Mouse (Mus musculus) liver, adult 2 months (tissue): ENCODE results near the gene Vac14. TPM values are rescaled to one million over a fixed set of nuclear protein-coding genes. Genes with fewer than 3 reads are reported as not detected.

Experiments used
- DNase-seq: peaks from one replicate; pipeline ENCODE4 v3.0.0-alpha.2; 2011; ENCODE audit warnings: low read depth, low spot score; ENCODE audit errors: extremely low read depth
- H3K27ac ChIP-seq: fragments of 200-500 bp; replicated peaks from 2 replicates; pipeline ENCODE4 v1.5.1; 2012; ENCODE audit warnings: low read depth, mild to moderate bottlenecking, control low read depth, inconsistent platforms, low read length; ENCODE audit not compliant: insufficient read depth
- H3K27me3 ChIP-seq: fragments of 200-500 bp; 2 replicates; pipeline ENCODE4 v1.6.1; 2012; ENCODE audit warnings: mild to moderate bottlenecking, moderate library complexity, low read length, inconsistent platforms; ENCODE audit not compliant: control insufficient read depth, insufficient read depth
- H3K36me3 ChIP-seq: fragments of 200-500 bp; 2 replicates; pipeline ENCODE4 v1.6.1; 2012; ENCODE audit warnings: low read length, inconsistent platforms; ENCODE audit not compliant: control insufficient read depth, insufficient read depth
- H3K4me1 ChIP-seq: fragments of 200-500 bp; 2 replicates; pipeline ENCODE4 v1.6.1; 2011; ENCODE audit warnings: low read length; ENCODE audit not compliant: control insufficient read depth, insufficient read depth
- H3K4me3 ChIP-seq: fragments of 200-500 bp; 2 replicates; pipeline ENCODE4 v1.5.1; 2011; ENCODE audit warnings: low read depth, mild to moderate bottlenecking, control low read depth, low read length, moderate library complexity; ENCODE audit not compliant: insufficient read depth
- H3K79me2 ChIP-seq: fragments of 200-500 bp; 2 replicates; pipeline ENCODE4 v1.6.1; 2012; ENCODE audit warnings: inconsistent platforms, mild to moderate bottlenecking, low read length, moderate library complexity; ENCODE audit not compliant: control insufficient read depth, insufficient read depth
- H3K9ac ChIP-seq: fragments of 200-500 bp; 2 replicates; pipeline ENCODE4 v1.6.1; 2012; ENCODE audit warnings: low read depth, mild to moderate bottlenecking, control low read depth, inconsistent platforms, low read length
- CTCF ChIP-seq: fragments of 200-500 bp; IDR thresholded peaks from 2 replicates; pipeline ENCODE4 v1.5.1; 2011; ENCODE audit warnings: low read depth, low read length, control low read depth
- POLR2A ChIP-seq: fragments of 200-500 bp; IDR thresholded peaks from 2 replicates; pipeline ENCODE4 v1.6.1; 2011; ENCODE audit warnings: low read length, control low read depth; ENCODE audit not compliant: insufficient read depth; ENCODE audit errors: extremely low read depth
- WGBS: fragments of 180-500 bp; shearing (Covaris S2); methylation state at CpG from one replicate; pipeline ENCODE4 v1.1.7; 2018; 5-methylcytosine and 5-hydroxymethylcytosine counted together
- polyA plus RNA-seq: library from polyadenylated mRNA; depleted of rRNA; stranded (reverse); fragments of >200 nt; gene quantifications from 2 replicates; pipeline ENCODE4 v1.2.3, GENCODE M21; 2012
- total RNA-seq: library from RNA; depleted of rRNA; stranded (reverse); fragments of >200 nt; gene quantifications from 2 replicates; pipeline ENCODE4 v1.2.3, GENCODE M21; 2014

The Vac14 gene
- total and polyA plus RNA-seq, 2 experiments = 6.7 to 25.0 TPM

- Histone ChIP-seq H3K27me3 (no peaks in the 10 kb centered on the region), H3K4me3 (no peak overlapping the region), H3K9ac (no peak overlapping the region), H3K36me3 (peaks cover 3% of the 10 kb centered on the region; the same call in 1 of the 2 replicates), H3K79me2 (no peaks in the 10 kb centered on the region), H3K4me1 (peaks cover 6% of the 10 kb centered on the region; the same call in 1 of the 2 replicates), H3K27ac (no peak overlapping the region)
- TF ChIP-seq CTCF (no peak), POLR2A (no peak)
- WGBS = 93% methylated on average over 5 of the region's 5 CpGs
- DNase-seq = no peak
Measured at GRCm38 (mm10) chr8:110677174-110677660, 58.8 kb downstream of the Vac14 start.

GRCm38 (mm10) chr8:110678989-110679388 lies 60.6 kb downstream of the Vac14 start:
- H3K4me3 ChIP-seq = no peak overlapping the region
- peaks cover 5% of the 10 kb centered on the region; the same call in 1 of the 2 replicates for H3K36me3 ChIP-seq
- no peak for TF ChIP-seq CTCF
- no peaks in the 10 kb centered on the region for H3K27me3 ChIP-seq
- H3K9ac ChIP-seq = no peak overlapping the region
- no peak overlapping the region for H3K27ac ChIP-seq
- H3K79me2 ChIP-seq = no peaks in the 10 kb centered on the region
- WGBS = 84% methylated on average over 3 of the region's 3 CpGs
- H3K4me1 ChIP-seq = no peaks in the 10 kb centered on the region
- DNase-seq = no peak

- peak; percentile 54 for DNase-seq
- WGBS = 74% methylated on average over 5 of the region's 5 CpGs
- H3K4me1 ChIP-seq = 0 out of 2 replicates have a peak, but pooled peaks cover 4% of the 10 kb centered on the region
- peak overlapping the region; percentile 33 for H3K27ac ChIP-seq
- H3K4me3 ChIP-seq = no peak overlapping the region
- no peak overlapping the region for H3K9ac ChIP-seq
- H3K27me3 ChIP-seq = no peaks in the 10 kb centered on the region
- TF ChIP-seq POLR2A (no peak), CTCF (no peak)
- H3K79me2 ChIP-seq = no peaks in the 10 kb centered on the region
- H3K36me3 ChIP-seq = peaks cover 19% of the 10 kb centered on the region; the same call in 1 of the 2 replicates
Measured at GRCm38 (mm10) chr8:110687726-110688125, 69.3 kb downstream of the Vac14 start.

GRCm38 (mm10) chr8:110689961-110690360 lies 71.6 kb downstream of the Vac14 start:
- Histone ChIP-seq H3K27ac (peak overlapping the region; percentile 20), H3K79me2 (no peaks in the 10 kb centered on the region), H3K4me1 (0 out of 2 replicates have a peak, but pooled peaks cover 4% of the 10 kb centered on the region), H3K36me3 (peaks cover 12% of the 10 kb centered on the region; the same call in 1 of the 2 replicates), H3K9ac (no peak overlapping the region), H3K4me3 (no peak overlapping the region), H3K27me3 (no peaks in the 10 kb centered on the region)
- TF ChIP-seq CTCF (no peak), POLR2A (no peak)
- WGBS = 74% methylated on average over 9 of the region's 9 CpGs
- peak; percentile 16 for DNase-seq

GRCm38 (mm10) chr8:110694226-110694625 lies 75.8 kb downstream of the Vac14 start:
- Histone ChIP-seq H3K27ac (no peak overlapping the region), H3K4me1 (no peaks in the 10 kb centered on the region), H3K36me3 (peaks cover 5% of the 10 kb centered on the region; the same call in 1 of the 2 replicates), H3K79me2 (no peaks in the 10 kb centered on the region), H3K4me3 (no peak overlapping the region), H3K27me3 (no peaks in the 10 kb centered on the region), H3K9ac (no peak overlapping the region)
- 80% methylated on average over 5 of the region's 5 CpGs for WGBS
- TF ChIP-seq CTCF (no peak), POLR2A (no peak)
- DNase-seq = no peak

GRCm38 (mm10) chr8:110694826-110695225 lies 76.4 kb downstream of the Vac14 start:
- Histone ChIP-seq H3K27me3 (no peaks in the 10 kb centered on the region), H3K4me1 (no peaks in the 10 kb centered on the region), H3K36me3 (peaks cover 2% of the 10 kb centered on the region; the same call in 1 of the 2 replicates), H3K4me3 (no peak overlapping the region), H3K27ac (no peak overlapping the region), H3K79me2 (no peaks in the 10 kb centered on the region), H3K9ac (no peak overlapping the region)
- no peak for TF ChIP-seq POLR2A
- no peak for TF ChIP-seq CTCF
- no peak for DNase-seq
- WGBS = 73% methylated on average over 4 of the region's 4 CpGs
